Mouse (Mus musculus) myocyte (in vitro differentiated cells): Measurements from ENCODE around the gene Cntfr. TPM values are rescaled to one million over a fixed set of nuclear protein-coding genes. Genes with fewer than 3 reads are reported as not detected.

Experiments used
- H3K27me3 ChIP-seq: one replicate; pipeline ENCODE4 v1.6.1; 2011; ENCODE audit not compliant: control insufficient read depth, insufficient read depth, insufficient read length
- H3K36me3 ChIP-seq: one replicate; pipeline ENCODE4 v1.6.1; 2011; ENCODE audit not compliant: control insufficient read depth, insufficient read depth
- H3K4me2 ChIP-seq: one replicate; pipeline ENCODE4 v1.6.1; 2011; ENCODE audit warnings: low read depth, control low read depth
- H3K4me3 ChIP-seq: one replicate; pipeline ENCODE4 v1.5.1; 2011; ENCODE audit warnings: mild to moderate bottlenecking, control low read depth, moderate library complexity
- H3K79me2 ChIP-seq: one replicate; pipeline ENCODE4 v1.6.1; 2011; ENCODE audit not compliant: control insufficient read depth, insufficient read depth
- H3ac ChIP-seq: one replicate; pipeline ENCODE4 v1.6.1; 2011; ENCODE audit not compliant: control insufficient read depth, insufficient read length
- CEBPB ChIP-seq: IDR thresholded peaks from 2 replicates; pipeline ENCODE4 v1.6.1; 2011; ENCODE audit warnings: mild to moderate bottlenecking, moderate library complexity; ENCODE audit not compliant: poor library complexity, insufficient read depth, severe bottlenecking
- E2F4 ChIP-seq: IDR thresholded peaks from one replicate; pipeline ENCODE4 v1.6.1; 2011; ENCODE audit warnings: mild to moderate bottlenecking, control low read depth, moderate library complexity; ENCODE audit not compliant: insufficient read depth
- MAX ChIP-seq: IDR thresholded peaks from one replicate; pipeline ENCODE4 v1.6.1; 2011; ENCODE audit warnings: low read depth, mild to moderate bottlenecking, control low read depth
- MYOD1 ChIP-seq, 3 experiments: IDR thresholded peaks; one replicate each; pipeline ENCODE4 v1.6.1; 2011; ENCODE audit warnings: control low read depth in 2 of 3, low read depth in 2 of 3, mild to moderate bottlenecking in 2 of 3, moderate library complexity in 1 of 3; ENCODE audit not compliant: insufficient read length in 2 of 3, control insufficient read depth in 1 of 3
- MYOG ChIP-seq, 3 experiments: IDR thresholded peaks; one replicate each; pipeline ENCODE4 v1.6.1; 2011; ENCODE audit warnings: control low read depth in 2 of 3, low read depth in 2 of 3, mild to moderate bottlenecking in 2 of 3; ENCODE audit not compliant: insufficient read length in 2 of 3, control insufficient read depth in 1 of 3, insufficient read depth in 1 of 3
- POLR2A ChIP-seq: IDR thresholded peaks from one replicate; pipeline ENCODE4 v1.6.1; 2011; ENCODE audit warnings: low read depth, mild to moderate bottlenecking, control low read depth, moderate library complexity; ENCODE audit not compliant: insufficient read length
- POLR2AphosphoS2 ChIP-seq: IDR thresholded peaks from one replicate; pipeline ENCODE4 v1.6.1; 2011; ENCODE audit warnings: low read depth, control low read depth; ENCODE audit not compliant: insufficient read length
- REST ChIP-seq: IDR thresholded peaks from one replicate; pipeline ENCODE4 v1.6.1; 2011; ENCODE audit warnings: mild to moderate bottlenecking, control low read depth, moderate library complexity; ENCODE audit not compliant: insufficient read depth, insufficient read length
- SRF ChIP-seq: IDR thresholded peaks from one replicate; pipeline ENCODE4 v1.6.1; 2011; ENCODE audit warnings: low read depth; ENCODE audit not compliant: control insufficient read depth, insufficient read length
- TCF12 ChIP-seq: IDR thresholded peaks from one replicate; pipeline ENCODE4 v1.6.1; 2011; ENCODE audit warnings: mild to moderate bottlenecking, control low read depth; ENCODE audit not compliant: poor library complexity, insufficient read depth, severe bottlenecking
- TCF3 ChIP-seq: IDR thresholded peaks from one replicate; pipeline ENCODE4 v1.6.1; 2011; ENCODE audit warnings: low read depth, control low read depth; ENCODE audit not compliant: insufficient read length
- USF1 ChIP-seq: IDR thresholded peaks from one replicate; pipeline ENCODE4 v1.6.1; 2011; ENCODE audit warnings: low read depth, mild to moderate bottlenecking, control low read depth, moderate library complexity
- polyA plus RNA-seq: library from polyadenylated mRNA; unstranded; fragments of >200 nt; fragmentation: generic; extraction: Trizol; gene quantifications from one replicate; pipeline ENCODE4 v1.2.1, GENCODE M21; 2012; ENCODE audit warnings: missing spikeins

Cntfr gene
- polyA plus RNA-seq, 1 experiment = 0.06 TPM

- no peak overlapping the region for H3ac ChIP-seq
- no peak overlapping the region for H3K4me2 ChIP-seq
- peaks cover 30% of the 10 kb centered on the region for H3K27me3 ChIP-seq
- no peaks in the 10 kb centered on the region for H3K79me2 ChIP-seq
- no peak overlapping the region for H3K4me3 ChIP-seq
- TF ChIP-seq POLR2A (no peak), E2F4 (no peak), TCF3 (no peak), SRF (no peak), TCF12 (no peak), REST (no peak), POLR2AphosphoS2 (no peak), USF1 (no peak), MYOG (IDR thresholded peaks at IDR 0.05; ENCODE audit: control insufficient read depth in 1 of 3, insufficient read depth in 1 of 3, insufficient read length in 2 of 3, low read depth in 2 of 3) (no peak), MAX (no peak), CEBPB (no peak), MYOD1 (IDR thresholded peaks at IDR 0.05; ENCODE audit: control insufficient read depth in 1 of 3, insufficient read length in 2 of 3, low read depth in 2 of 3) (no peak)
- no peaks in the 10 kb centered on the region for H3K36me3 ChIP-seq
Measured at GRCm38 (mm10) chr4:41654217-41654616, 42.7 kb downstream of the Cntfr start.

GRCm38 (mm10) chr4:41653730-41654129, 43.2 kb downstream of the Cntfr start:
- H3K36me3 ChIP-seq = no peaks in the 10 kb centered on the region
- no peak overlapping the region for H3ac ChIP-seq
- H3K4me3 ChIP-seq = no peak overlapping the region
- no peak overlapping the region for H3K4me2 ChIP-seq
- H3K79me2 ChIP-seq = no peaks in the 10 kb centered on the region
- TF ChIP-seq MAX = no peak
- TF ChIP-seq USF1 = no peak
- TF ChIP-seq SRF = no peak
- TF ChIP-seq TCF3 = no peak
- no peak for TF ChIP-seq REST
- peaks cover 31% of the 10 kb centered on the region for H3K27me3 ChIP-seq

- Histone ChIP-seq H3K27me3 (peaks cover 35% of the 10 kb centered on the region), H3K4me3 (no peak overlapping the region), H3K4me2 (no peak overlapping the region), H3K36me3 (no peaks in the 10 kb centered on the region), H3ac (no peak overlapping the region), H3K79me2 (no peaks in the 10 kb centered on the region)
- no peak for TF ChIP-seq MYOD1 (IDR thresholded peaks at IDR 0.05; ENCODE audit: control insufficient read depth in 1 of 3, insufficient read length in 2 of 3, low read depth in 2 of 3)
Measured at GRCm38 (mm10) chr4:41653296-41653695, 43.6 kb downstream of the Cntfr start.

- Histone ChIP-seq H3K4me3 (no peak overlapping the region), H3K36me3 (no peaks in the 10 kb centered on the region), H3K4me2 (no peak overlapping the region), H3ac (no peak overlapping the region), H3K27me3 (peaks cover 24% of the 10 kb centered on the region), H3K79me2 (no peaks in the 10 kb centered on the region)
- TF ChIP-seq SRF (no peak), TCF3 (no peak), REST (no peak), CEBPB (no peak), USF1 (no peak), POLR2A (no peak), E2F4 (no peak), POLR2AphosphoS2 (no peak), MYOG (IDR thresholded peaks at IDR 0.05; ENCODE audit: control insufficient read depth in 1 of 3, insufficient read depth in 1 of 3, insufficient read length in 2 of 3, low read depth in 2 of 3) (no peak), TCF12 (no peak), MYOD1 (IDR thresholded peaks at IDR 0.05; ENCODE audit: control insufficient read depth in 1 of 3, insufficient read length in 2 of 3, low read depth in 2 of 3) (no peak), MAX (no peak)
Measured at GRCm38 (mm10) chr4:41648627-41649026, 48.3 kb downstream of the Cntfr start.

GRCm38 (mm10) chr4:41648157-41648556, 48.7 kb downstream of the Cntfr start:
- H3K79me2 ChIP-seq = no peaks in the 10 kb centered on the region
- peaks cover 24% of the 10 kb centered on the region for H3K27me3 ChIP-seq

More at GRCm38 (mm10) chr4:41648157-41648556, 48.7 kb downstream of the Cntfr start:
- H3ac ChIP-seq = no peak overlapping the region
- TF ChIP-seq MYOG (IDR thresholded peaks at IDR 0.05; ENCODE audit: control insufficient read depth in 1 of 3, insufficient read depth in 1 of 3, insufficient read length in 2 of 3, low read depth in 2 of 3) (no peak), TCF3 (no peak), SRF (no peak), E2F4 (no peak), TCF12 (no peak), USF1 (no peak), CEBPB (no peak), POLR2AphosphoS2 (no peak), MYOD1 (IDR thresholded peaks at IDR 0.05; ENCODE audit: control insufficient read depth in 1 of 3, insufficient read length in 2 of 3, low read depth in 2 of 3) (no peak), REST (no peak), POLR2A (no peak), MAX (no peak)
- no peak overlapping the region for H3K4me3 ChIP-seq
- no peaks in the 10 kb centered on the region for H3K36me3 ChIP-seq
- no peak overlapping the region for H3K4me2 ChIP-seq
